Mouse (Mus musculus) kidney, adult 9 months (tissue): ENCODE data around the gene Tescl.
A peak's percentile ranks its signal among the peaks of the same experiment; 100 is the strongest.

ENCODE experiments used
- DNase-seq: peaks from one replicate; pipeline ENCODE4 v3.0.0; 2022

Tescl gene

GRCm38 (mm10) chr7:24361001-24361400 lies 27.3 kb upstream of the Tescl start:
- DNase-seq: no peak

GRCm38 (mm10) chr7:24359269-24359668 lies 25.5 kb upstream of the Tescl start:
- DNase-seq: no peak

- DNase-seq: no peak
Observed at GRCm38 (mm10) chr7:24357899-24358298, 24.2 kb upstream of the Tescl start.

- DNase-seq: no peak
Observed at GRCm38 (mm10) chr7:24356081-24356480, 22.3 kb upstream of the Tescl start.

DNA sequence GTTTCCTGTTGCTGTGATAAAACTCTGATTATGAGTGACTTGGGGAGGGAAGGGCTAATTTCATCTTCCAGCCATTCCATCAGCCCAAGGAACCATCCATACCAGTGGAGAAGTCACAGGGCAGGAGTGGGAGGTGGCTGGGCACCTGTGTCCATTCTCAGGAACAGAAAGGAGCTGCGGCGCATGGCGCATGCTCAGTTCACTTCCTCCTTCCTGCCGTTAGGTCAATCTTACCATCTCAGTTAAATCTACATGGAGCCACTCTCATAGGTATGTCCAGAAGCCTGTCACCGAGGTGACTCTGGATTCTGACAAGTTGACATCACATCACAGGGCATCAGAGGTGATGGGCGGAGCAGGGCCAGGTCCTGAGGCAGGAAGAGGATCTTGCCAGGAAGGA lies 21.9 kb upstream of the Tescl start:
- no peak for DNase-seq

GRCm38 (mm10) chr7:24348896-24349295 lies 15.2 kb upstream of the Tescl start, which contains the start of gene Lypd5:
Gene Lypd5 (plus strand): TSS chr7:24349196.
- no peak for DNase-seq

DNA sequence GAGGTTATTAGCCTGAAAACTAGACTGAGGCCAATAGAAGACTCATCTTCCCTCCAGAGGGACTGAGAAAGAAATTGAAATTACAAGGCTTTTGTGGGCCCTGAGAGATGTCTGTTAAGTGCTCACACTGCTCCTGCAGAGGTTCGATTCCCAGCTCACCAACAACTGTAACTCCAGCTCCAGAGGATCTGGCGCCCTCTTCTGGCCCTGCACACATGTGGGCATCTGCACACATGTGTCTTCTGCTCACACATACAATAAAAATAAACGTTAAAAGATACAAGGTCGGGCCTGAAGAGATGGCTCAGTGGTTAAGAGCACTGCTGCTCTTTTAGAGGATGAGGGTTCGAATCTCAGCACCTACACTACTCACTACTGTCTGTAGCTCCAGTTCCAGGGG lies 12.7 kb upstream of the Tescl start:
- no peak for DNase-seq

DNA sequence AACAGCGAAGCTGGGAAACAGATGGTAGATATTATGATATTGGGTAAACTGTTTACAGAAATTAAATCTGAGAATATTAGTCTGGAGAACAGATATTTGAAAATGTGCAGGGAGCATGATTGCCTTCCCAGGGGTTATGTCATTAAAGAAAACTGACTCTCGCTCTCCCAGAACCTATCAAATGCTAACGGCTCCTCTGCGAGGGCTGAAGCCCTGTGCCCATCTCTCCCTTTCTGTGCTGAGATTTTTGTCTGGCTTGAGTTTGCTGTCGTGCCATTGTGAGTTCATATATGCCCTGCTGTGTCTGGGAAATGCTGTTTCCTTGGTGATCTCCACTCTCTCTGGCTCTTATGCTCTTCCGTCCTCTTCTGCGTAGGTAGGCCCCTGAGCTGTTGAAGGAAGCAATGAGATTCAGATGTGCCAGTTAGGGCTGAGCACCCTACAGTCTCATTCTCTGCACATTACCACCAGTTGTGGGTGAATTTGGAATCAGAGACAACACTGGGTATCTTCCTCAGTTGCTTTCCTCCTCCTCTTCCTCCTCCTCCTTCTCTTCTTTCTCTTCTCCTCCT lies 10.1 kb upstream of the Tescl start:
- DNase-seq: no peak

DNA sequence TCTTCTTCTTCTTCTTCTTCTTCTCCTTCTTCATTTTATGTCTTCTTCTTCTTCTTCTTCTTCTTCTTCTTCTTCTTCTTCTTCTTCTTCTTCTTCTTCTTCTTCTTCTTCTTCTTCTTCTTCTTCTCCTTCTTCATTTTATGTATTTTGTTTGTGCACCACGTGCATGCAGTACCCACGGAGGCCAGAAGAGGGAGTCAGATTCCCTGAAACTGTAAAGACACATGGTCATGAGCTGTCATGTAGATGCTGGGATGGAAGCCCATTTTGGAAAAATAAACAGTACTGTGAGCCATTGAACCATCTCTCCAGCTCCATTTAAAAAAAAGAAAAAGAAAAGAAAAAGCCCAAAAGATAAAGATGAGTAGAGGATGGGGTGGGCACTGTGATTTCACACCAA lies 4.5 kb upstream of the Tescl start:
- DNase-seq: no peak

GRCm38 (mm10) chr7:24335699-24336309 lies 2.1 kb upstream of the Tescl start:
- peak; percentile 75 for DNase-seq

GRCm38 (mm10) chr7:24327281-24327975 lies 6.3 kb downstream of the Tescl start:
- DNase-seq: no peak

- no peak for DNase-seq
Observed at GRCm38 (mm10) chr7:24326273-24327135, 7.2 kb downstream of the Tescl start.

- DNase-seq: no peak
Observed at GRCm38 (mm10) chr7:24325675-24326128, 8.0 kb downstream of the Tescl start.

GRCm38 (mm10) chr7:24325197-24325596 lies 8.5 kb downstream of the Tescl start:
- peak; percentile 34 for DNase-seq

DNA sequence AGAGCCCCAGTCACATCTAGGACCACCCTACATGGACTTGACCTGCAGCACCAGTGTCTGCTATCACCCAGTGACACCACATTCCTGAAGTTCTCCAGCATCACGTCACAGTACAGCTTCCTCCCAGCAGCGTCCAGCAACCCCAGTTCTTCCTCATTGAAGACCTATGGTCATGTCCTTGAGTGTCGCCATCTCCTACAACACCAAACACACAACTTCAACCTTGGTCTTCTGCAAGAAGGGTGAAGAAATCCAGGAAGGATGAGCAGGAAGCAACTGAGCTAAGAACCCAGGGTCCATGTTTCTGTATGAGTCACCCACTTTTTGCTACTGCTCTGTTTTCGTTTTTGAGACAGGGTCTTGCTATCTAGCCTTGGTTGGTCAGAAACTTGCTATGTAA lies 11.1 kb downstream of the Tescl start:
- no peak for DNase-seq

GRCm38 (mm10) chr7:24318942-24319341 lies 14.8 kb downstream of the Tescl start:
- DNase-seq: no peak

DNA sequence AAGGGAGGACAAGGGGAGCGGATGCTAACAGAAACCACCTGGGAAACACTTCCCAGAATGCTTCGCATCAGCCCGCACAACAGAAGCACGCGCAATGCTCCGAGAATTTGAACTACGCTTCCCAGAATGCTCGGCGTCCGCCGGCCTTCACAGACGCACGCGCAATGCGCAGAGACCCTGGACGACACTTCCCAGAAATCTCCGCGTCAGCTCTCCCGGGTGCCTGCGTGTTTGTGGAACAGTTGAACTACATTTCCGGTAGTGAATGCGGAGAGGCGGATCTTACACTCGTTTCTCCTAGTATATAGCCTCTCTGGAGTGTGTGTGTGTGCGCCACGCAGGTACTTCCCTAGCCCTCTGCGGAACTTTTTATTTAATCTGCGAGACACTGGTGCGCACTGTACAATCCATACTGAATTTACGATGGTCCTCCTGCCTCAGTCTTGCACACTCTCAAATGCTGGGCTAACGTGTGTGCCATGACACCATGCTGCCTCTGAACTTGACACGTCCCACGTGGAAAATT lies 17.1 kb downstream of the Tescl start, which contains the start of gene Zfp94:
Gene Zfp94 (minus strand): TSS at position 100 of the 526 bp plus-strand sequence.
- DNase-seq: peak; percentile 98

DNA sequence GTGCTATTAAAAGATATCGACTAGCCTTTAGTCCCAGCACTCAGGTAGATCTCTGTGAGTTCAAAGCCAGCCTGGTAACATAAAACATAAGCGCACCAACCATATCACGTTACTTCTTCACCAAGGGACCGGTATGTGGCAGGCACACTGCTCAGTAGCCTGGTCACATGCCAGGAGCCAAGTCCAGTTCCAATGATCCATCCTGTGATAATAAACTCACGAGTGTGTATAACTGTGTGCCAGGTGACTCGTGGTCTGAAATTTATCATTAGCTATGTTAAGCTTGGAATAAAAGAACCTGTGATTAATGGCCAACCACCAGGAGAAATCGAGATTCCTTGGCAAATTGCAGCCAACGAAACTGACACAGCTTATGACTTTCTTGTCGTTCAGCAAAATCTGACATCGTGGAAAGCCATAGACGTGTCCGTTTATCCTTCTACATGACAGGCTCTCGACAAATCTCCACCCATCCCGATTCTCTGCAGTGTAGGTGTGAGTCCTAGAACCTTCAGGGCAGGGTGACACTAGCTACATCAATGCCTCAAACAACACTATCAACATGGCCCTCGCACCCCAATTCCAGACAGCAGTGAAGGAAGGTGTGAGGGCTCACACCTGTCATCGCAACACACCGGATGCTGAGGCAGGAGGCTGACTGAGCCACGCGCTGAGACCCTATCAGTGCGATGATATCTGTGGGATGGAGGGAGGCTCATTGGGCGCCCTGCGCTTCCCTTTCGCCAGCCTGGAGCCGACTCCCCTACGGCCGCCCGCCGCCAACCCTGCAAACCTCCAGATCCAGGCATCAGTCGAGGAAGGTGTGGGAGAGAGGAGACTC lies 17.8 kb downstream of the Tescl start:
- DNase-seq: peak; percentile 67

- DNase-seq: peak; percentile 38
Observed at GRCm38 (mm10) chr7:24300771-24301282, 32.9 kb downstream of the Tescl start, which contains the start of gene Zfp61. Gene Zfp61 (minus strand): TSS chr7:24301232.

DNA sequence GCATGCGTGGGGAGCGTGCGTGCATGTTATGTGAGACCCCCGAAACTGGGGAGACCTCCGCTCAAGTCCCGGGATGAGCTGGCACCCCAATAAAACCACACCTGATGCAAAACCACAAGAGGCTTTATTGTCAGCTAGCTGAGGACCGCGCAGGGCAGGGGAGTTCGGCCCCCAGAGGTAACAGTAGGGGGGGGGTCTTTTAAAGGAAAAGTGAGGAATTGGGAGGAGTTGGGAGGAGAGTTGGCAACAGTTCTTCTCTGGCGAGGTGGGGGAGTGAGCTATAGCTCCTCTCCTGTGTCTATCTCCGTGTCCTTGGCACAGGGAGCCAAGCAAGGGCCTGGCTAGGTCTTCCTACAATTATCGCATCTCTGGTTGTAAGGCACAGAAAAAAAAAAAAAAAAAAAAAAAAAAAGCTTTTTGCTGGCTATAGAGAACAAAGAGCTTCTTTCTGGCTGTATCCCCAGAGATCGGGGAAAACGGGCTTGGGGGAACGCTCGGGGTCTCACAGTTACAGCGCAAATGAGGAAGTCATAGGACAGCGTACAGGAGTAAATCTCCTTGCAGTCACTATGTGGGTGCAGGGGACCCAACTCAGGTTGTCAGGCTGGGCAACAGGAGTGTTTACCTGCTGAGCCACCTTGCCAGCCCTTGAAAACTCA lies 33.8 kb downstream of the Tescl start:
- DNase-seq: no peak
